ENCODE assay signal across 1 mouse cellular context in the genomic region with DNA sequence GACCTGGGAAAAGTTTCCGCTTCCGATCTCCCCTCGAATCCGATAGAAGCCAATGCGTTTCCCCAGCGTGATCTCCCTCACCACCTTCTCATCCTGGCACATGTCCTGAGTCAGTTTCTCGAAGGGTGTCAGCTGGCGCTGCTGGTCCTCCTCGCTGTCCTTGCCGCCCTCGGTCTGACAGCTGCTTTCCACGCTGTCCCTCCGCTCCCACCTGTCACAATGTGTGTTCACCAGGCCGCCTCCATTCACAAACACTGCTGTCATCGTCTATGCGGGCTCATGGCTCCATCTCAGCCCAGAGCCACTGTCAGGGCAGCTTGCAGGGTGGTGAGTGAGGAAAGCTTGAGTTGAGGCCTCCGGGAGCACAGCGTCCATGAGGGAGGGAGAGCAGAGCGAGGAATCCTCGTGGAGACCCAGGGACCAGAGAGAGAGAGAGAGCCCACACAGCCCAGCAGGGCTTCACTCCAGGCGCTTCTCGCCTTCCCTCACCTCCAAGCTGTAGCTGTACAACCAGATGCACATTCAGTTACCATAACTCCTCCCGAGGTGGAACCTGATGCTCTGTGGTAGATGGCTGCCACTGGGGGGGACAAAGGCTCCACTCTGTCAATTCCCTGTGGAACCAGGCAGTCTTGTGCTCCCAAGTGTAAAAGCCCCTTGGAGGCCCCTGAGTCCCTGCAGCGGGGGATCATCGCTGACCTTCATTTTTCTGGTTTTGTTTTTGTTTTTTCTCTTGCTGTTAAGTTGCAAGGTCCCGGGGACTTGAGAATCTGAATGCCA.
TF ChIP-seq lines count a peak whose summit lies in the region.

No protein-coding gene starts in this region.

TF ChIP-seq in myocyte, 11 proteins besides CTCF, POLR2A, EP300 and RAD21 (continued from another document):
- peak; percentile 68 to 95 (median 93) for TF ChIP-seq MYOG (IDR thresholded peaks at IDR 0.05; ENCODE audit: control insufficient read depth in 1 of 3, insufficient read depth in 1 of 3, insufficient read length in 2 of 3, low read depth in 2 of 3)
- TF ChIP-seq CEBPB (IDR thresholded peaks at IDR 0.05; ENCODE audit: insufficient read depth, poor library complexity, severe bottlenecking) = no peak
- TF ChIP-seq MYOD1 (IDR thresholded peaks at IDR 0.05; ENCODE audit: control insufficient read depth in 1 of 3, insufficient read length in 2 of 3, low read depth in 2 of 3) = peak in 2 of 3 experiments; percentile 85 to 98
TF ChIP-seq in myocyte: peak in this region for 4.
